Mouse (Mus musculus): Measurements from ENCODE around the gene Mrpl4. TPM values are rescaled to one million over a fixed set of nuclear protein-coding genes. Genes with fewer than 3 reads are reported as not detected.
A peak's percentile ranks its signal among the peaks of the same experiment; 100 is the strongest.

Mrpl4 gene
- polyA plus RNA-seq, 1 experiment from 2014 or later: 173 TPM

MicroRNAs within 50 kb of the gene (microRNA counts, 519-probe panel; counts per million panel counts)
- microRNA mmu-miR-1900: 2,759 counts per million, percentile 72 among the panel's probes with 10 or more counts

Small RNAs within 50 kb of the gene (microRNA-seq; reads per million reads assigned to microRNA genes)
- gene Mir1900: not detected

Other genes with a start within 250 kb of the Mrpl4 start
- gene Col5a3, start 187.7 kb upstream of the Mrpl4 start, polyA plus RNA-seq (2015; fragmentation: Nextera tagmentation; extraction: Ambion mirVana): 1.9 and 2.1 TPM in 2 replicates
- gene Rdh8, start 184.2 kb upstream of the Mrpl4 start, polyA plus RNA-seq (2015; fragmentation: Nextera tagmentation; extraction: Ambion mirVana): not detected in 2 replicates
- gene A230050P20Rik, start 134.1 kb upstream of the Mrpl4 start, polyA plus RNA-seq (2015; fragmentation: Nextera tagmentation; extraction: Ambion mirVana): 11.4 and 13.4 TPM in 2 replicates
- gene Angptl6, start 123.0 kb upstream of the Mrpl4 start, polyA plus RNA-seq (2015; fragmentation: Nextera tagmentation; extraction: Ambion mirVana): 3.8 and 4.0 TPM in 2 replicates
- gene Ppan, start 114.6 kb upstream of the Mrpl4 start, polyA plus RNA-seq (2015; fragmentation: Nextera tagmentation; extraction: Ambion mirVana): 36.4 and 44.3 TPM in 2 replicates
- 208 and 209 TPM in 2 replicates for gene Eif3g, start 104.1 kb upstream of the Mrpl4 start, polyA plus RNA-seq (2015; fragmentation: Nextera tagmentation; extraction: Ambion mirVana)
- 56.1 and 63.1 TPM in 2 replicates for gene Dnmt1, start 42.9 kb upstream of the Mrpl4 start, polyA plus RNA-seq (2015; fragmentation: Nextera tagmentation; extraction: Ambion mirVana)
- 18.2 and 23.7 TPM in 2 replicates for gene S1pr2, start 26.0 kb upstream of the Mrpl4 start, polyA plus RNA-seq (2015; fragmentation: Nextera tagmentation; extraction: Ambion mirVana)
- gene Icam1, start 13.2 kb downstream of the Mrpl4 start, polyA plus RNA-seq (2015; fragmentation: Nextera tagmentation; extraction: Ambion mirVana): 23.8 and 29.6 TPM in 2 replicates
- 2.0 and 3.0 TPM in 2 replicates for gene Icam4, start 26.6 kb downstream of the Mrpl4 start, polyA plus RNA-seq (2015; fragmentation: Nextera tagmentation; extraction: Ambion mirVana)
- 0.08 TPM in 1 of 2 replicates, not detected in the other for gene Icam5, start 29.3 kb downstream of the Mrpl4 start, polyA plus RNA-seq (2015; fragmentation: Nextera tagmentation; extraction: Ambion mirVana)
- gene Zglp1, start 64.4 kb downstream of the Mrpl4 start, polyA plus RNA-seq (2015; fragmentation: Nextera tagmentation; extraction: Ambion mirVana): 0.72 and 0.77 TPM in 2 replicates
- 0.22 and 0.56 TPM in 2 replicates for gene Gm49373, start 70.4 kb downstream of the Mrpl4 start, polyA plus RNA-seq (2015; fragmentation: Nextera tagmentation; extraction: Ambion mirVana)
- 47.9 and 55.0 TPM in 2 replicates for gene Fdx1l, start 70.9 kb downstream of the Mrpl4 start, polyA plus RNA-seq (2015; fragmentation: Nextera tagmentation; extraction: Ambion mirVana)
- gene Gm38431, start 89.3 kb downstream of the Mrpl4 start, polyA plus RNA-seq (2015; fragmentation: Nextera tagmentation; extraction: Ambion mirVana): 2.0 and 2.3 TPM in 2 replicates
- gene Raver1, start 89.3 kb downstream of the Mrpl4 start, polyA plus RNA-seq (2015; fragmentation: Nextera tagmentation; extraction: Ambion mirVana): 41.4 and 49.3 TPM in 2 replicates
- 15.8 and 16.2 TPM in 2 replicates for gene Tyk2, start 128.5 kb downstream of the Mrpl4 start, polyA plus RNA-seq (2015; fragmentation: Nextera tagmentation; extraction: Ambion mirVana)
- gene Cdc37, start 147.2 kb downstream of the Mrpl4 start, polyA plus RNA-seq (2015; fragmentation: Nextera tagmentation; extraction: Ambion mirVana): 226 and 279 TPM in 2 replicates
- 15.0 and 16.7 TPM in 2 replicates for gene Pde4a, start 163.0 kb downstream of the Mrpl4 start, polyA plus RNA-seq (2015; fragmentation: Nextera tagmentation; extraction: Ambion mirVana)
- 51.5 and 54.6 TPM in 2 replicates for gene Keap1, start 236.6 kb downstream of the Mrpl4 start, polyA plus RNA-seq (2015; fragmentation: Nextera tagmentation; extraction: Ambion mirVana)
- gene S1pr5, start 245.7 kb downstream of the Mrpl4 start, polyA plus RNA-seq (2015; fragmentation: Nextera tagmentation; extraction: Ambion mirVana): 0.09 and 0.16 TPM in 2 replicates

All from heart, embryonic 16.5 days (tissue).